Mouse (Mus musculus) kidney, adult 18-20 months (tissue): ENCODE results near the gene Fgf18.

Experiments
- DNase-seq: peaks from one replicate; pipeline ENCODE4 v3.0.0; 2021

Gene Fgf18

GRCm38 (mm10) chr11:33110111-33110510 is 37.1 kb downstream of the Fgf18 start:
- no peak for DNase-seq

- DNase-seq = no peak
Measured at GRCm38 (mm10) chr11:33107540-33107939, 39.7 kb downstream of the Fgf18 start.

GRCm38 (mm10) chr11:33104911-33105316 is 42.3 kb downstream of the Fgf18 start:
- no peak for DNase-seq

GRCm38 (mm10) chr11:33103291-33103943 is 43.8 kb downstream of the Fgf18 start:
- DNase-seq = no peak

GRCm38 (mm10) chr11:33100027-33100507 is 47.1 kb downstream of the Fgf18 start:
- no peak for DNase-seq

- DNase-seq = no peak
Measured at GRCm38 (mm10) chr11:33099425-33099824, 47.8 kb downstream of the Fgf18 start.

- no peak for DNase-seq
Measured at GRCm38 (mm10) chr11:33098446-33098845, 48.8 kb downstream of the Fgf18 start.

- DNase-seq = peak; percentile 60
Measured at GRCm38 (mm10) chr11:33097855-33098254, 49.3 kb downstream of the Fgf18 start.

- DNase-seq = no peak
Measured at GRCm38 (mm10) chr11:33089856-33090255, 57.3 kb downstream of the Fgf18 start.

- DNase-seq = no peak
Measured at GRCm38 (mm10) chr11:33088181-33088580, 59.0 kb downstream of the Fgf18 start.

GRCm38 (mm10) chr11:33086046-33086445 is 61.2 kb downstream of the Fgf18 start:
- DNase-seq = no peak

- DNase-seq = no peak
Measured at GRCm38 (mm10) chr11:33085514-33085913, 61.7 kb downstream of the Fgf18 start.

GRCm38 (mm10) chr11:33085054-33085453 is 62.1 kb downstream of the Fgf18 start:
- no peak for DNase-seq

GRCm38 (mm10) chr11:33084041-33084440 is 63.2 kb downstream of the Fgf18 start:
- DNase-seq = no peak

GRCm38 (mm10) chr11:33081175-33081574 is 66.0 kb downstream of the Fgf18 start:
- no peak for DNase-seq

GRCm38 (mm10) chr11:33080046-33080808 is 67.0 kb downstream of the Fgf18 start:
- no peak for DNase-seq

- no peak for DNase-seq
Measured at GRCm38 (mm10) chr11:33079424-33079823, 67.8 kb downstream of the Fgf18 start.

- DNase-seq = peak; percentile 9
Measured at GRCm38 (mm10) chr11:33078036-33078435, 69.2 kb downstream of the Fgf18 start.

GRCm38 (mm10) chr11:33075293-33075692 is 71.9 kb downstream of the Fgf18 start:
- DNase-seq = no peak

GRCm38 (mm10) chr11:33074541-33074940 is 72.7 kb downstream of the Fgf18 start:
- no peak for DNase-seq

- DNase-seq = no peak
Measured at GRCm38 (mm10) chr11:33071358-33071922, 75.8 kb downstream of the Fgf18 start.

GRCm38 (mm10) chr11:33070520-33070919 is 76.7 kb downstream of the Fgf18 start:
- no peak for DNase-seq
